Mouse (Mus musculus): ENCODE data around the gene Itga8.

The Itga8 gene

GRCm38 (mm10) chr2:12198214-12198613 lies 103.5 kb downstream of the Itga8 start:
- DNase-seq (ENCODE audit: low read depth, low spot score): no peak

GRCm38 (mm10) chr2:12197711-12198110 lies 104.0 kb downstream of the Itga8 start:
- DNase-seq (ENCODE audit: low read depth, low spot score): no peak

DNA sequence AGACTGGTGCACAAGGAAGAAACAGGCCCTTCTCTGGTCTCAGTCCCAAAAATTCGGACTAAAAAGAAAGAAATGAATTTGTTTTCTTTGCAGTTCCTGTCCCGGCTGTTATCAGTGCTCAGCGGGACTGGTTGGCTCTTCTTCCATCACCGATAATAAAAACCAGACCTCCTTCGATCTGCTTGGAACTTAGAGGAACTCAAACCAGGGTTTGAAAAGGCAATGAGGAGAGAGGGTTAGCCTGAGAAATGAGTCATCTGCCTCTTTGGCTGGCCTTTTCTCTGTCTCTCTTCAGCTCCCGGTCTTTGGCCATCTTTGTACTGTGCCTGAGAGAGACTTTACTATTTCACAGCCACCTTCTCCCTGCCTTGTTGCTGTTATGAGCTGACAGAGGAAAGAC lies 112.7 kb downstream of the Itga8 start:
- DNase-seq (ENCODE audit: low read depth, low spot score): no peak

DNA sequence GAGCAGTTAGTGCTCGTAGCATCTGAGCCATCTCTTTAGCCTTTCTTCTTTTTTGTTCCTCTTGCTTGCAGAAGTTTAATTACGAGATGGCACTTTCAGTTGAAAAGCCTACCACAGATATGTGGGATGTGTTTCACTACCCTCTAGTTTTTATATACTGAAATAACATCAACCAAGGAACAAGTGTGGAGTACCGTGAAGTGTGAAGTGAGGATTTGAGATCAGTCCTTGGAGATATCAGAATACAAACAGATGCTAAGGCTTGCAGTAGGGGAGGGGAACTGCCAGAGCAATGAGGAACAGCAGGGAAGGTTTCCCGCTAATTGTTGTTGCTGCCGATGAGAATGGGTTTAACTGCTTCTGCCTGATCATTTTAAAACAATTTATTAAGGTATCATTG lies 114.1 kb downstream of the Itga8 start:
- DNase-seq (ENCODE audit: low read depth, low spot score): no peak

- no peak for DNase-seq (ENCODE audit: low read depth, low spot score)
Observed at GRCm38 (mm10) chr2:12182402-12182948, 119.2 kb downstream of the Itga8 start.

DNA sequence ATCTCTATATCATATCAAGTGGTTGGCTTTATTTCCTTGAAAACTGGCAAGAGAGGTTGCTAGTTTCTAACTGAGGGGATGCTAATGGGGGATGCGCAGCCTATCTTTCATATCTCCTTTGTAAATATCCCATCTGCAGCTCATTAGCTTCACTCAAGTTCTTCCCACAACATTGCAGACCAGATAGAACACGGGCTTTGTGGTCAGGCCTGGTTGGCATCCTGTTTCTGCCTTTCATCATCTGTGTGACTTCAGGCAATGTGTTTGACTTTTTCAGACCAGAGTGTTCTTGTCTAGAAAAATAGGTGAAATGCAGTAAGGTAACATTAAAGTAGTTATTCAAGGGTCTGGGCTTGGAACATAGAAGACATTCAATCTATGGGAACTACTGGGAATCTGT lies 121.1 kb downstream of the Itga8 start:
- no peak for DNase-seq (ENCODE audit: low read depth, low spot score)

DNA sequence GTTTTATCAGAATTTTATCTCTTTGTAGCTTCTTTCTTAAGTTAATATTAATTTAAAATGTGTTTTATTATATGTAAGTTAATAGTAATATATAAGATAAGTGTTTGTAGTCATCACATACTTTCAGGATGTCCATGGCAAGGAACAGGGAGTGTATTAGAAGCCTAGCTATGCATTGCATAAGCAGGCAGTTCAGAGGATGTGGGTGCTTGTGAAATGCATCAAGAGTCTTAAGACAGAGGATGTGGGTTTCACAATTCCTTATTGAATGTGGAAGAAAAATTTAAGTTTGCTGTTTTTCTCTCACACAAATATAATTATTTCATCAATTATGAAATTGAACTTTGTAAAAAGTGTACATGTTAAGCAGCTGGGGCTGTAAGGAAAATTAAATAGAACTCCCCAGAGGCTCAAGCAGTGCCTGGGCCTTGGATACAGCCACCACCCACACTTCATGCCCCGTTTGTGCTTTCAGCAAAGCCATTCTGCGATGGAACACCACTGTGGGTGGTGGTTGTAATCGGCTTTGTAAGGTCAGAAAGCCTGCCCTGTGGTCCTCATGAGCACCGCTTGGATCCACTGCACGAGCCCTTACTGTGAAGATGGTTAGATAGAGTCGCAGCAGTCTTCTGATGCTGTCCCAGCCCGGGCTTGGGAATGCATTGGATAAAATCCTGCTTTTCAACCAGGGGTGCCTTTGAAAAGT lies 126.8 kb downstream of the Itga8 start:
- no peak for DNase-seq (ENCODE audit: low read depth, low spot score)

GRCm38 (mm10) chr2:12170221-12170620 lies 131.5 kb downstream of the Itga8 start:
- DNase-seq (ENCODE audit: low read depth, low spot score): no peak

DNA sequence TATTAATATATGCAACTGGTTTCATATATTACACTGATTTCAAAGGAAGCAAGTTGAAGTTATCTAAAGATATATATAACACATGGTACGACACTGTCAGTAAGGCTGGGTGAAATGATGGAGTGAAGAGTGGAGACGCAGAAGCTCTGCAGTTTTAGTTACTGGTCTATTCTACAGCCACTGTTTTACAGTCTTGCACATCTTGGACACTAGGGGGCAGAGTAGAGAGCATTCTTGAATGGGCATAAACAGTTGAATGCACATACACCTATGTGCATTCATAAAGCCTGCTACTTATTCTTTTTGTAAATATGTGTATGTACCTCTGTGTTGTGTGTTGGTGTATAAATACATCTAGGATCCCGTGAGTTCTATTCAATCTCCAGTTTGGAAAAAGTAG lies 141.2 kb downstream of the Itga8 start:
- DNase-seq (ENCODE audit: low read depth, low spot score): peak; percentile 11

- DNase-seq (ENCODE audit: low read depth, low spot score): no peak
Observed at GRCm38 (mm10) chr2:12157001-12157400, 144.7 kb downstream of the Itga8 start.

- DNase-seq (ENCODE audit: low read depth, low spot score): no peak
Observed at GRCm38 (mm10) chr2:12156401-12156800, 145.3 kb downstream of the Itga8 start.

- DNase-seq (ENCODE audit: low read depth, low spot score): no peak
Observed at GRCm38 (mm10) chr2:12154676-12155075, 147.0 kb downstream of the Itga8 start.

GRCm38 (mm10) chr2:12153551-12153950 lies 148.2 kb downstream of the Itga8 start:
- DNase-seq (ENCODE audit: low read depth, low spot score): no peak

- no peak for DNase-seq (ENCODE audit: low read depth, low spot score)
Observed at GRCm38 (mm10) chr2:12147902-12148301, 153.8 kb downstream of the Itga8 start.

DNA sequence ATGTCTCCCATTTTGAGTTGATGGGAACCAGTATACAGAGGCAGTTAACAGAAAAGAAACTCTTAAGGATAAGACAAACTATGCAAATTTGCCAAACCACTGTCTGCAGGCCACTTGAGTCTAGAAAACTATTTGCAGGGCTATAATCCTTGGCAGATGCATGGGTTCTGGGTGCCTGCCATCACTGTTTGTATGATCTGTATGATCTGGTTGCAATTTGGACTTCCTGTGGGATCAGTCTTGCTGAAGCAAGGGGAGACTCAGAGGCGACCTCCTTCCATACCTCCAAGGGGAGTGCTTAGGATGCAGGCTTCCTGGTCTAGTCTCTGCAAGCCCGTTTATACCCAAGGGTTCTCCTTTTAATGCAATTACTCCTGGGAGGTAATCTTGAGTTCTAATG lies 155.1 kb downstream of the Itga8 start:
- no peak for DNase-seq (ENCODE audit: low read depth, low spot score)

DNA sequence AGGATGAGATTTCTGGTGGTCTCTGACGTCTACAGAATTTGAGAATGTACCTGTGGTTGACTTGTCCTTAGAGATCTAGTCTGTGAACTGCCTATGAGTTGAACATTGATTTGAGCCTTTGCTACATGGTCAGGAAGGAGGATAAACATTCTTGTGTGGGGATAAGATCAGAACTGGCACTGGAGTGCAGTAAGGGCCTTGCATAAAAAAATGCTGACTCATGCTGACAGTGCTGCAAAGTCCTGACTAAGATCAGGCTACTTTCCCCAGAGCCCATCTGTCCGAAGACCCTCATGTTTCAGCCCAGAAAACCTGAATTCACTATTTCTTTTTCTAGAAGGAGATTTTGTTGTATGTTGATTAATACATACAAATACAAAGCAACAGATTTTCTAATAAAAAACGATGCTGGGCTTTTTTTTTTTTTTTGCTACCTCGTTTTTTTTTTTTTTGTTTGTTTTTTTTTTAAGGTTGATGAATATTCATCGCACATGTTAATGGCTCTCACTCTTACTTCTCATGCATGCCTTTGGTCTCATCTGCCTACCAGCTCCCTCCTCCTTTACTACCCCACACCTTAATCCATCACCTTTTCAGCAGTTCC lies 162.9 kb downstream of the Itga8 start:
- no peak for DNase-seq (ENCODE audit: low read depth, low spot score)

- DNase-seq (ENCODE audit: low read depth, low spot score): no peak
Observed at GRCm38 (mm10) chr2:12126580-12126979, 175.1 kb downstream of the Itga8 start.

DNA sequence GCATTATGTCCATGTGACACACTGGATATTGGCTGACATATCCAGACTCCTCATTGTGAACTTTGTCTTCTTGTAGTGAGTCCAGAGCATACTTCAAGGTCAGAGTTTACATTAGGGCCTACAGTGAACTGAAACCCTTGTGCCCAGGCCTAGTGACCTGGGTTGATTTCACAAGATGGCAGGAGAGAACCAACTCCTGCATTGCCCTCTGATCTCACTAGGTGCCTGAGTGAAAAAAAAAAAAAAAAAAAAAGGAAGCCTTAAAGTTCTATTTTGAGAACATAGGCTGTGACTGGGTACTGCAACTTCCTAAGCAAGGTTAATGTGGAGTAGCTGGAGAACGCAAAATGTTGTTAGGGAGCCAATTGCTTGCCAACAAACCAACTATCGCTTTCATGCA lies 186.2 kb downstream of the Itga8 start:
- DNase-seq (ENCODE audit: low read depth, low spot score): no peak

DNA sequence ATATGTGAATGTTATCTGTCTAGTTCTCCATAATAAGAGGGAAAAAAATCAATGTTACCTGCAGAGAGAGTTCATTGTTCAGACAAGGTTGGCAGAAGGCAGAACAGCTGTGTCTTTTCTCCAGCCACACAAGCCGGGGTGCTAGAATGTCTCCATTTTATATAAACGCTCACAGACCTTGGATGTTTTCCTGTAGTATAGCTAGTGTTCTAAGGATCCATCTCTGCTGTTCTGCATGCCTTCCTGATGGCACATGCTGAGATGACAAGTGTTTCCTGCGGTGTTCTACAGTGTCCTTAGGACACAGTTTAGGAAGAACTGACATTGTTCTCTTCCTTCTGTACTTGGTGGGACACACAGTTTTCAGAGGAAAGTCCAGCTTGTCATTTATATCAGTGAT lies 192.4 kb downstream of the Itga8 start:
- no peak for DNase-seq (ENCODE audit: low read depth, low spot score)

GRCm38 (mm10) chr2:12108306-12108705 lies 193.4 kb downstream of the Itga8 start:
- no peak for DNase-seq (ENCODE audit: low read depth, low spot score)

GRCm38 (mm10) chr2:12107265-12107664 lies 194.5 kb downstream of the Itga8 start:
- no peak for DNase-seq (ENCODE audit: low read depth, low spot score)

DNA sequence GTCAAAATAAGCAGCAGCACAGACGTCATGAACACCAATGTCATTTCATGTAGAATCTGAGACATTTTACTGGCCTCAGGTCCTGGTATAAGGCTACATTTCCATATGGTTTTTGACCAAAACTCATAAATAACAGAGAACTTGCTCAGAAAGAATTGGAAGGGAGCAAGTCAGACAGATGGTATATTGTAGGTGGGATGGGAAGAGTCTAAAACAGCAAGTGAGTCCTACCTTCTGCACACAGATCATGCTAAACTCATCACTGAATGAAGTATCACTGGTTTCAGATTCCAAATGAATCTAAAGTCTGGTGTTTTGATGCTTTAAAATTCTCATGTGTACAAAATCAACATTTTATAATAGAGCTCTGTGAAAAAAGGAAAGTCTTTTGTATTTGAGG lies 198.5 kb downstream of the Itga8 start:
- DNase-seq (ENCODE audit: low read depth, low spot score): no peak

All from WW6 (cell line).